Mouse (Mus musculus): ENCODE data around the gene Hyal3. TPM values are rescaled to one million over a fixed set of nuclear protein-coding genes. Genes with fewer than 3 reads are reported as not detected.
A peak's percentile ranks its signal among the peaks of the same experiment; 100 is the strongest.

Gene Hyal3
- total RNA-seq, 1 experiment: 0.54 TPM

- Histone ChIP-seq H3K4me3 (ENCODE audit: insufficient read depth in 1 of 2, low read depth in 1 of 2, low read length in 2 of 2, poor library complexity in 1 of 2, severe bottlenecking in 1 of 2) (peak within 1 kb of the TSS; percentile 67 to 81), H3K36me3 (ENCODE audit: control insufficient read depth, insufficient read depth, low read length, poor library complexity, severe bottlenecking) (peaks cover 21% of the 10 kb centered on the region), H3K27ac (ENCODE audit: insufficient read depth, low read depth, low read length, poor library complexity, severe bottlenecking) (no peak within 1 kb of the TSS), H3K9me3 (ENCODE audit: control insufficient read depth, insufficient read depth, low read depth, low read length) (no peaks in the 10 kb centered on the region), H3K9ac (ENCODE audit: insufficient read depth, low read depth, low read length, poor library complexity, severe bottlenecking) (peak within 1 kb of the TSS; percentile 35; the same call in 1 of the 2 replicates), H3K4me1 (ENCODE audit: control insufficient read depth in 2 of 2, insufficient read depth in 2 of 2, low read length in 2 of 2, poor library complexity in 1 of 2) (peaks cover 0 to 25% of the 10 kb centered on the region in 2 experiments; a peak in 3 of 4 replicates)
- TF ChIP-seq ZNF384 (IDR thresholded peaks at IDR 0.05; ENCODE audit: low read depth, low read length) (no peak), ZC3H11A (IDR thresholded peaks at IDR 0.05; ENCODE audit: borderline replicate concordance, low read depth, low read length) (no peak), HCFC1 (IDR thresholded peaks at IDR 0.05; ENCODE audit: borderline replicate concordance, insufficient read depth, low read length) (no peak), CHD2 (IDR thresholded peaks at IDR 0.05; ENCODE audit: low read depth, low read length) (no peak), MAFK (IDR thresholded peaks at IDR 0.05; ENCODE audit: insufficient read depth, low read depth, low read length) (no peak)
- DNase-seq (ENCODE audit: low read depth, low spot score): no peak
- in situ Hi-C loops (cut with MboI; ENCODE audit: low sequenced_read_pairs in 2 of 2, unreplicated experiment in 2 of 2): no loop called here
These were observed 12.8 kb upstream of the Hyal3 start, which contains the start of gene Hyal2 for GRCm38 (mm10) chr9:107567702-107568319. Hyal2 (plus strand) TSS chr9:107567945.

GRCm38 (mm10) chr9:107568331-107569261 lies 12.0 kb upstream of the Hyal3 start:
- H3K9me3 ChIP-seq (ENCODE audit: control insufficient read depth, insufficient read depth, low read depth, low read length): no peaks in the 10 kb centered on the region
- H3K9ac ChIP-seq (ENCODE audit: insufficient read depth, low read depth, low read length, poor library complexity, severe bottlenecking): peak overlapping the region; percentile 80
- H3K4me1 ChIP-seq (ENCODE audit: control insufficient read depth in 2 of 2, insufficient read depth in 2 of 2, low read length in 2 of 2, poor library complexity in 1 of 2): peaks cover 0 to 25% of the 10 kb centered on the region in 2 experiments; a peak in 3 of 4 replicates
- DNase-seq (ENCODE audit: low read depth, low spot score): peak; percentile 90
- H3K4me3 ChIP-seq (ENCODE audit: insufficient read depth in 1 of 2, low read depth in 1 of 2, low read length in 2 of 2, poor library complexity in 1 of 2, severe bottlenecking in 1 of 2): peak overlapping the region; percentile 67 to 81
- no peak overlapping the region for H3K27ac ChIP-seq (ENCODE audit: insufficient read depth, low read depth, low read length, poor library complexity, severe bottlenecking)
- in situ Hi-C loops (cut with MboI; ENCODE audit: low sequenced_read_pairs in 2 of 2, unreplicated experiment in 2 of 2): no loop called here
- TF ChIP-seq MAFK (IDR thresholded peaks at IDR 0.05; ENCODE audit: insufficient read depth, low read depth, low read length) (no peak), HCFC1 (IDR thresholded peaks at IDR 0.05; ENCODE audit: borderline replicate concordance, insufficient read depth, low read length) (peak; percentile 49; the same call in 1 of the 2 replicates), ZC3H11A (IDR thresholded peaks at IDR 0.05; ENCODE audit: borderline replicate concordance, low read depth, low read length) (no peak), ZNF384 (IDR thresholded peaks at IDR 0.05; ENCODE audit: low read depth, low read length) (no peak), CHD2 (IDR thresholded peaks at IDR 0.05; ENCODE audit: low read depth, low read length) (no peak)
- peaks cover 21% of the 10 kb centered on the region for H3K36me3 ChIP-seq (ENCODE audit: control insufficient read depth, insufficient read depth, low read length, poor library complexity, severe bottlenecking)

- Histone ChIP-seq H3K4me1 (ENCODE audit: control insufficient read depth in 2 of 2, insufficient read depth in 2 of 2, low read length in 2 of 2, poor library complexity in 1 of 2) (peaks cover 0 to 25% of the 10 kb centered on the region in 2 experiments; a peak in 3 of 4 replicates), H3K27ac (ENCODE audit: insufficient read depth, low read depth, low read length, poor library complexity, severe bottlenecking) (no peak overlapping the region), H3K9me3 (ENCODE audit: control insufficient read depth, insufficient read depth, low read depth, low read length) (no peaks in the 10 kb centered on the region), H3K9ac (ENCODE audit: insufficient read depth, low read depth, low read length, poor library complexity, severe bottlenecking) (peak overlapping the region; percentile 80), H3K36me3 (ENCODE audit: control insufficient read depth, insufficient read depth, low read length, poor library complexity, severe bottlenecking) (peaks cover 21% of the 10 kb centered on the region), H3K4me3 (ENCODE audit: insufficient read depth in 1 of 2, low read depth in 1 of 2, low read length in 2 of 2, poor library complexity in 1 of 2, severe bottlenecking in 1 of 2) (peak overlapping the region; percentile 67 to 81)
- DNase-seq (ENCODE audit: low read depth, low spot score): no peak
- no peak for TF ChIP-seq CHD2 (IDR thresholded peaks at IDR 0.05; ENCODE audit: low read depth, low read length)
- no peak for TF ChIP-seq ZNF384 (IDR thresholded peaks at IDR 0.05; ENCODE audit: low read depth, low read length)
- TF ChIP-seq HCFC1 (IDR thresholded peaks at IDR 0.05; ENCODE audit: borderline replicate concordance, insufficient read depth, low read length): no peak
- TF ChIP-seq ZC3H11A (IDR thresholded peaks at IDR 0.05; ENCODE audit: borderline replicate concordance, low read depth, low read length): no peak
- TF ChIP-seq MAFK (IDR thresholded peaks at IDR 0.05; ENCODE audit: insufficient read depth, low read depth, low read length): no peak
- in situ Hi-C loops (cut with MboI; ENCODE audit: low sequenced_read_pairs in 2 of 2, unreplicated experiment in 2 of 2): no loop called here
These were observed 11.3 kb upstream of the Hyal3 start for GRCm38 (mm10) chr9:107569270-107569669.

GRCm38 (mm10) chr9:107570016-107570415 lies 10.6 kb upstream of the Hyal3 start:
- H3K4me1 ChIP-seq (ENCODE audit: control insufficient read depth in 2 of 2, insufficient read depth in 2 of 2, low read length in 2 of 2, poor library complexity in 1 of 2): peaks cover 0 to 21% of the 10 kb centered on the region in 2 experiments; a peak in 3 of 4 replicates
- peaks cover 20% of the 10 kb centered on the region for H3K36me3 ChIP-seq (ENCODE audit: control insufficient read depth, insufficient read depth, low read length, poor library complexity, severe bottlenecking)
- peak overlapping the region; percentile 67 to 81 for H3K4me3 ChIP-seq (ENCODE audit: insufficient read depth in 1 of 2, low read depth in 1 of 2, low read length in 2 of 2, poor library complexity in 1 of 2, severe bottlenecking in 1 of 2)
- in situ Hi-C loops (cut with MboI; ENCODE audit: low sequenced_read_pairs in 2 of 2, unreplicated experiment in 2 of 2): no loop called here
- peak overlapping the region; percentile 80; the same call in 1 of the 2 replicates for H3K9ac ChIP-seq (ENCODE audit: insufficient read depth, low read depth, low read length, poor library complexity, severe bottlenecking)
- H3K9me3 ChIP-seq (ENCODE audit: control insufficient read depth, insufficient read depth, low read depth, low read length): no peaks in the 10 kb centered on the region
- no peak for TF ChIP-seq HCFC1 (IDR thresholded peaks at IDR 0.05; ENCODE audit: borderline replicate concordance, insufficient read depth, low read length)
- no peak overlapping the region for H3K27ac ChIP-seq (ENCODE audit: insufficient read depth, low read depth, low read length, poor library complexity, severe bottlenecking)
- no peak for DNase-seq (ENCODE audit: low read depth, low spot score)

All from ES-E14 (cell line).